Mouse (Mus musculus): ENCODE results near the gene Nod1. TPM values are rescaled to one million over a fixed set of nuclear protein-coding genes. Genes with fewer than 3 reads are reported as not detected.

Gene Nod1
- polyA plus RNA-seq (2016; fragmentation: Nextera tagmentation; extraction: Ambion mirVana), result 1.9 and 2.2 TPM in 2 replicates

GRCm38 (mm10) chr6:54972111-54972928 is at the start of gene Nod1:
TSS of gene Nod1 (minus strand) at chr6:54972612.
- H3K27ac ChIP-seq, result 0 out of 2 replicates have a peak within 1 kb of the TSS, but pooled peaks have one; percentile 20

GRCm38 (mm10) chr6:55021806-55022205 is 49.4 kb upstream of the Nod1 start:
- no peak overlapping the region for H3K27ac ChIP-seq
- no peak for ATAC-seq
- 74% methylated on average over 7 of the region's 7 CpGs for WGBS (ENCODE audit: insufficient replicate concordance)

More at GRCm38 (mm10) chr6:54972111-54972928, at the start of gene Nod1:
- H3K27me3 ChIP-seq (replicated peaks), result peaks cover 55% of the 10 kb centered on the region
- H3K4me2 ChIP-seq, result peak within 1 kb of the TSS; percentile 90
- H3K36me3 ChIP-seq, result no peaks in the 10 kb centered on the region
- ATAC-seq, result peak; percentile 62
- H3K9me3 ChIP-seq (replicated peaks), result no peaks in the 10 kb centered on the region
- H3K9ac ChIP-seq, result peak within 1 kb of the TSS; percentile 61
- H3K4me3 ChIP-seq, result peak within 1 kb of the TSS; percentile 62
- peaks cover 10% of the 10 kb centered on the region; the same call in 1 of the 2 replicates for H3K4me1 ChIP-seq
- WGBS (ENCODE audit: insufficient replicate concordance), result 3% methylated on average over 53 of the region's 53 CpGs

DNA sequence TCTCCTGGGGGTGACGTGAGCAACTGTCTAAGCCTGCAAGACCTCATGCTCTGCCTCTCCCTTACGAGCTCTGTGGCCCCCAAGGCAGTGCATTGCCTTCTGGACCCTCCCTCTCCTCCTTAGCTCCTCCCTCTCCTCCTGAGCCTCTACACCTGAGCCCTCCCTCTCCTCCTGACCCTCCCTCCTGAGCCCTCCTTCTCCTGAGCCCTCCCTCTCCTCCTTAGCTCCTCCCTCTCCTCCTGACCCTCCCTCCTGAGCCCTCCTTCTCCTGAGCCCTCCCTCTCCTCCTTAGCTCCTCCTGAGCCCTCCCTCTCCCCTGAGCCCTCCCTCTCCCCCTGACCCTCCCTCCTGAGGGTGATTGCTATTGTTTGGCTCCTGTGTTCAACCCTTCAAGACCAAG is 46.0 kb upstream of the Nod1 start:
- WGBS (ENCODE audit: insufficient replicate concordance), result 57% methylated on average over 2 of the region's 2 CpGs
- Histone ChIP-seq H3K4me1 (peaks cover 11% of the 10 kb centered on the region), H3K4me3 (no peak overlapping the region), H3K4me2 (no peak overlapping the region), H3K9ac (no peak overlapping the region), H3K27me3 (replicated peaks) (peaks cover 13% of the 10 kb centered on the region; the same call in 1 of the 2 replicates), H3K27ac (no peak overlapping the region), H3K36me3 (no peaks in the 10 kb centered on the region), H3K9me3 (replicated peaks) (no peaks in the 10 kb centered on the region)
- no peak for ATAC-seq

More at GRCm38 (mm10) chr6:55021806-55022205, 49.4 kb upstream of the Nod1 start:
- Histone ChIP-seq H3K4me2 (no peak overlapping the region), H3K4me1 (peaks cover 5% of the 10 kb centered on the region), H3K27me3 (replicated peaks) (peaks cover 13% of the 10 kb centered on the region; the same call in 1 of the 2 replicates), H3K9me3 (replicated peaks) (no peaks in the 10 kb centered on the region), H3K36me3 (no peaks in the 10 kb centered on the region), H3K4me3 (no peak overlapping the region), H3K9ac (no peak overlapping the region)

DNA sequence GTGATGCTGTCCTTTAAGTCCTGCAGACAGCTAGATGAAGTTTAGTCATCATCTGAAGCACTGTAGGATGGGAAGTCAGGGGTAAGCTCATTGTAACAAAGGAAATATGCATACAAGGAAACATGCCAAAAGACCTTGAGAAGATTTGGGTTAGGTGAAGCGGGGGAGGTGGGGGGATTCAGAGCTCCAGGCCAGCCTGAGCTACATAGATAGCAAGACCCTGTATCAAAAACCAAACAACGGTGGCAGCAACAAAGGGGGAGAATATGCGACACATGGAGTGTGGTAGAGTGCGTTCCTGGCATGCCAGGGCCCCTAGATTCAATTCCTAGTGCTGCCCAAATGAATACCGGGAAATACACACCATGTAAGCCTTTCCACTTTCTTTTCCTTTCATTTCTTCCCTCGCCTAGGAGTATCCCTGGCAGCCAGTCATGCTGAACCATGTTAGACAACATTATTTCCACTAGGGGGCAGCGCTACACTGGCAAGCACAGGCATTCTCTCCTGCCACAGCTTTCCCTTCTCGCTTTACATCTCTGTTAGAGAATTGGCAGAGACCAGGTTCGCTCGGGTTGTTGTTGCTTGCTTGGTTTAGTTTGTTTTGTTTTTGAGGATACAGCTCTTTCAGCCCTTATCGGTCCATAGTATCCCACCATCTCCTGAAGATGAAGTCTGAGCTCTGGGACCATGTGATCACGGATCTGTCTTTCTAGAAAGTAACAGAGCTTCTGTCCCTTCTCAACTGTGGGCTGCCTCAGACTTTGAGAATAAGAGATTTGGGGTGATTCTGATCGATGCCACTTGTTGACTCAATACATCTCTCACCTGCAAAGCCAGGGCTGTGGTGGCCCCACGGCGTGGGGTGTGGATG is 44.5 kb upstream of the Nod1 start:
- no peak overlapping the region for H3K4me3 ChIP-seq
- peaks cover 11% of the 10 kb centered on the region for H3K4me1 ChIP-seq
- H3K4me2 ChIP-seq, result peak overlapping the region; percentile 37; the same call in 1 of the 2 replicates
- H3K27me3 ChIP-seq (replicated peaks), result peaks cover 13% of the 10 kb centered on the region; the same call in 1 of the 2 replicates
- H3K36me3 ChIP-seq, result no peaks in the 10 kb centered on the region
- no peak overlapping the region for H3K9ac ChIP-seq
- H3K27ac ChIP-seq, result no peak overlapping the region
- H3K9me3 ChIP-seq (replicated peaks), result no peaks in the 10 kb centered on the region
- 21% methylated on average over 15 of the region's 15 CpGs for WGBS (ENCODE audit: insufficient replicate concordance)
- ATAC-seq, result no peak

DNA sequence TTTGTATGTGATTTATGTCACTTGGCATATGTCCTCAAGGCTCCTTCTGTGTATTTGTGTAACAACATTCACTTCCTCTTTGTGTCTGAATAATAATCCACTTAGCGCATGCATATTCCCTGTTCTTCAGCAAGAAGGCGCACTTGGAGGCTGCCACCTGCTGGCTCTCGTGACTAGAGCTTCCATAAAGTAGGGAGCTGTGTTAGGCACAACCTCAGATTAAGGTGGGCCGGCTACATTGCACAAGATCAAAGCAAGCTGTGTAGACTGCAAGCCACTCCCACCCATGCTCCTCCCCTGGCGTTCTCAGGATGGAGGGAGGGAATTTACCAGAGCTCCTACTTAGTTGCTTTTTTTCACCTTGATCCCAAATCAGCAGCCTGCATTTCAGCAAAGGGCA is 43.8 kb upstream of the Nod1 start:
- Histone ChIP-seq H3K4me1 (peaks cover 11% of the 10 kb centered on the region), H3K4me2 (0 out of 2 replicates have a peak overlapping the region, but pooled peaks have one; percentile 37), H3K9me3 (replicated peaks) (no peaks in the 10 kb centered on the region), H3K27me3 (replicated peaks) (peaks cover 13% of the 10 kb centered on the region; the same call in 1 of the 2 replicates), H3K27ac (no peak overlapping the region), H3K36me3 (no peaks in the 10 kb centered on the region), H3K4me3 (no peak overlapping the region), H3K9ac (no peak overlapping the region)
- ATAC-seq, result 0 out of 2 replicates have a peak, but pooled peaks have one; percentile 51
- WGBS (ENCODE audit: insufficient replicate concordance), result 11% methylated on average over 5 of the region's 5 CpGs

GRCm38 (mm10) chr6:55014184-55014583 is 41.8 kb upstream of the Nod1 start:
- ATAC-seq, result no peak
- peaks cover 11% of the 10 kb centered on the region for H3K4me1 ChIP-seq
- 72% methylated on average over 3 of the region's 3 CpGs for WGBS (ENCODE audit: insufficient replicate concordance)
- no peak overlapping the region for H3K9ac ChIP-seq
- no peak overlapping the region for H3K4me3 ChIP-seq
- no peak overlapping the region for H3K4me2 ChIP-seq
- H3K9me3 ChIP-seq (replicated peaks), result no peaks in the 10 kb centered on the region
- H3K27ac ChIP-seq, result no peak overlapping the region
- peaks cover 24% of the 10 kb centered on the region for H3K27me3 ChIP-seq (replicated peaks)
- H3K36me3 ChIP-seq, result no peaks in the 10 kb centered on the region

- no peak overlapping the region for H3K4me3 ChIP-seq
- H3K27me3 ChIP-seq (replicated peaks), result peaks cover 18% of the 10 kb centered on the region
- no peak for ATAC-seq
- H3K4me2 ChIP-seq, result no peak overlapping the region
- peaks cover 11% of the 10 kb centered on the region for H3K4me1 ChIP-seq
- no peak overlapping the region for H3K9ac ChIP-seq
- WGBS (ENCODE audit: insufficient replicate concordance), result 60% methylated on average over 7 of the region's 7 CpGs
- H3K36me3 ChIP-seq, result no peaks in the 10 kb centered on the region
- H3K27ac ChIP-seq, result no peak overlapping the region
- H3K9me3 ChIP-seq (replicated peaks), result no peaks in the 10 kb centered on the region
Observed at GRCm38 (mm10) chr6:55012516-55012915, 40.1 kb upstream of the Nod1 start.

- H3K4me2 ChIP-seq, result no peak overlapping the region
- 67% methylated on average over 4 of the region's 4 CpGs for WGBS (ENCODE audit: insufficient replicate concordance)
- no peak overlapping the region for H3K4me3 ChIP-seq
- no peak overlapping the region for H3K9ac ChIP-seq
- no peak overlapping the region for H3K27ac ChIP-seq
- no peaks in the 10 kb centered on the region for H3K36me3 ChIP-seq
- no peak for ATAC-seq
- no peaks in the 10 kb centered on the region for H3K9me3 ChIP-seq (replicated peaks)
- peaks cover 18% of the 10 kb centered on the region for H3K27me3 ChIP-seq (replicated peaks)
- no peaks in the 10 kb centered on the region for H3K4me1 ChIP-seq
Observed at GRCm38 (mm10) chr6:55010330-55011091, 38.1 kb upstream of the Nod1 start.

DNA sequence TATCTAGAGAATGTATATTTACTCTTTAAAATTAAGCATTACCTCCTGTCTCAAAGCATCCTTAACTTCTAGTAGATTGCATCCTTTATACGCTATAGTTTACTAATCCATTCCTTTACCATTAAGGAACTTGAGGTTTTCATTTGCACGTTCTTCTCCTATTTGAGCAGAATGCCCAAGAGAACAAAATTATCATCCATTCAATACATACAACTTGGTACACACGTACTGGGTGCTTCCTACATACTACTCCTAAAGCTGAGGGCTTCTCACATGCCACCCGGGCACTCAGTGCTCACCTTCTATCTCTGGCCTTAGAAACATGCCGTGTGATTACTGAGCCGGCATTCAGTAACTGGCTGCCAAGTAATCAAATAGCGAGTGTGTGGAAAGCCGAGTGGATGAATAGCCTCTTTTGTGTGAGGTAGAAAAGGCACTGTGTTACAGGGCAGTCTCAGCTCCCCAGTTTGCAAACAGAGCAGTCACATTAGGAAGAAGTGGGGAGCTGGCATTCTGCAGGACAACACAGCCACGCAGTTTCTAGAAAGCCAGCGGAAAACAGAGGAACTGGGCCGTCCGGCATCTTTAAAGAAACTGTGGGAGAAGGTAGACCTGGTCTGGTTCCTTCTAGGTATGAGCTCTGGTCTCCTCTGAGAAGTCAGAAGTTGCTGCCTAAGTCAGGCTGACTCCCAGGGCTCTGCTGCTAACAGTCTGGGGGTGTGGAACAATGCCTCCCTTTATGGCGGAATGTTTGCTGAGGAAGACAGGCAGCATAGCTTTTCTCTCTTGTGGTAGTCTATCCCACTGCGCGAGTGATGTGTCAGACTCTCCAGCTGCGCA is 37.2 kb upstream of the Nod1 start:
- Histone ChIP-seq H3K4me2 (no peak overlapping the region), H3K27ac (no peak overlapping the region), H3K9me3 (replicated peaks) (no peaks in the 10 kb centered on the region), H3K4me3 (no peak overlapping the region), H3K27me3 (replicated peaks) (peaks cover 18% of the 10 kb centered on the region), H3K4me1 (no peaks in the 10 kb centered on the region), H3K9ac (no peak overlapping the region), H3K36me3 (no peaks in the 10 kb centered on the region)
- 44% methylated on average over 16 of the region's 16 CpGs for WGBS (ENCODE audit: insufficient replicate concordance)
- no peak for ATAC-seq

DNA sequence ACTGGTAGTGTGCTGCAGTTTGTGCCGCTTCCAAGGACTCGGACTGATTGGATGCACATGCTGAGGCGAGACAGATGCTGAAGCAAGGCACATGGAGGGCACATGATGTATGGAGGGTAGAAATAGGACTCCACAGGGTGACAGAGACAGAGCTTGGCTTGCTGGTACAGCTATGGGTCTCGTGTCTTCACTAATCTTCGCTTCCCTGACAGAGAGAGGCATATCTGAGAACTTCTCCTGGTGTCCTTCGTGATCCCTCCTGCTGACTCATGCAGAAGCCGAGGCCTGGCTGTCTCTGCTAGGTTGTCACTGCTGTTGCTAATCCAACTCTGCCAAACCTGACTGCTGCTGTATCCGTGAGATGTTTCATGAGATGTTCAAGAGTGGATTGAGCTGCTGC is 36.0 kb upstream of the Nod1 start:
- 64% methylated on average over 8 of the region's 8 CpGs for WGBS (ENCODE audit: insufficient replicate concordance)
- no peak for ATAC-seq
- H3K4me3 ChIP-seq, result no peak overlapping the region
- H3K27ac ChIP-seq, result no peak overlapping the region
- no peak overlapping the region for H3K9ac ChIP-seq
- H3K9me3 ChIP-seq (replicated peaks), result no peaks in the 10 kb centered on the region
- no peak overlapping the region for H3K4me2 ChIP-seq
- no peaks in the 10 kb centered on the region for H3K36me3 ChIP-seq
- no peaks in the 10 kb centered on the region for H3K4me1 ChIP-seq
- peaks cover 18% of the 10 kb centered on the region for H3K27me3 ChIP-seq (replicated peaks)

DNA sequence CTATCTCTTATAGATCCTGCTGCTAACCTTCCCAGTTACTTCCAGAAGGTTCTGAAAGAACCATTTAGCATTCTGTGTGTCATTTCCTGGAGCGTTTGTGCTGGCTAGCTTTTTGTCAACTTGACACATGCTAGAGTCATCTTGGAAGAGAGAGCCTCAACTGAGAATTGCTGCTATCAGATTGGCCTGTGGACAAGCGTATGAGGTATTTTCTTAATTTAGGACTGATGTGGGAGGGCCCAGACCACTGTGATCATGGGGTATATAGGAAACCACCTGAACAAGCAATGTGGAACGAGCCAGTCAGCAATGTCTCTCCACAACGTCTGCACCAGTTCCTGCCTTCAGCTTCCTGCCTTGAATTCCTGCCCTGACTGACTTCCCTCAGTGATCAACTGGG is 31.1 kb upstream of the Nod1 start:
- ATAC-seq, result no peak
- no peaks in the 10 kb centered on the region for H3K36me3 ChIP-seq
- 0 out of 2 replicates have a peak, but pooled peaks cover 8% of the 10 kb centered on the region for H3K27me3 ChIP-seq (replicated peaks)
- no peak overlapping the region for H3K4me2 ChIP-seq
- no peak overlapping the region for H3K4me3 ChIP-seq
- whole genome bisulfite sequencing (ENCODE audit: insufficient replicate concordance), result 37% methylated on average over 4 of the region's 4 CpGs
- no peak overlapping the region for H3K9ac ChIP-seq
- H3K27ac ChIP-seq, result no peak overlapping the region
- no peaks in the 10 kb centered on the region for H3K4me1 ChIP-seq
- H3K9me3 ChIP-seq (replicated peaks), result no peaks in the 10 kb centered on the region

Measured in liver, embryonic 12.5 days (tissue).